ENCODE assay signal across 22 mouse cellular contexts in the genomic region with DNA sequence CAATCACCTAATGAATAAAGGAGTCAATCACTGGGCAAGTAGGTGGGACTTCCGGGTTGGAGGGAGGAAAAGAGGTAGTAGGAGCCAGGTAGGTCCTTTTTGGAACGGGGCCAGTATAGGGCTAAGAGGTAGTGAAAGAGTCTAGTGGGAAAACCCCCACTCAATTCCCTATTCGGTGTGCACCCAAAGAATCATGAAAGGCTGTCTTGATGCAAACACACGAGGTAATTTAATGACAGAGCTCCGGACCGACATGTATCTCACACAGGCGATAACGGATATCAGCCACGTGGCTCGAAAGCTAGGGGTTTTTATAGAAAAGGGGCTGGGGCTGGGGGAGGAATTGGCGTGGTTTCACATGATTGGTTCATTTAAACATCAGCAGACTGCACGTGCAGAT. TPM values are rescaled to one million over a fixed set of nuclear protein-coding genes. Genes with fewer than 3 reads are reported as not detected.
"Had no signal": no experiment of that assay in that cellular context is flagged by ENCODE, and none has a peak within 500 bp of the region (broad histone marks: within the 10 kb centered on the region; RNA-seq: fewer than 3 reads in every experiment).

No protein-coding gene starts in this region.

- H3K9me3 ChIP-seq: midbrain, embryonic 12.5 days; neural tube, embryonic 13.5 days; neural tube, embryonic 15.5 days had no signal

- H3K4me3 ChIP-seq: midbrain, embryonic 10.5 days; midbrain, embryonic 12.5 days; myocyte; neural tube, embryonic 13.5 days; neural tube, embryonic 15.5 days had no signal

- H3K4me2 ChIP-seq: lung, embryonic 14.5 days; midbrain, embryonic 12.5 days; neural tube, embryonic 13.5 days; neural tube, embryonic 15.5 days had no signal

- ATAC-seq: midbrain, embryonic 16.5 days had no signal

- H3K4me1 ChIP-seq: midbrain, embryonic 10.5 days; neural tube, embryonic 13.5 days; neural tube, embryonic 15.5 days had no signal

- H3K27me3 ChIP-seq: midbrain, embryonic 12.5 days; neural tube, embryonic 13.5 days; neural tube, embryonic 15.5 days had no signal

- DNase-seq: lung, embryonic 14.5 days; lung, postnatal 10 days; midbrain, embryonic 14.5 days; retina, postnatal 1 day; right cerebral cortex, adult 18-20 months; right cerebral cortex, postnatal 25 days; right cerebral cortex, postnatal 4 days; spleen, adult 18-20 months; thymus, adult 18-20 months; thymus, postnatal 14 days; thymus, postnatal 36 days had no signal

- H3K27ac ChIP-seq: midbrain, embryonic 10.5 days; midbrain, embryonic 12.5 days; neural tube, embryonic 13.5 days; neural tube, embryonic 15.5 days had no signal

- H3K9ac ChIP-seq: lung, embryonic 14.5 days; midbrain, embryonic 12.5 days; neural tube, embryonic 13.5 days; neural tube, embryonic 15.5 days had no signal

RNA-seq across cellular contexts. Expression of a gene that starts 3.5 kb away (rescaled TPM):
- polyA plus RNA-seq: midbrain, embryonic 12.5 days; stomach, embryonic 14.5 days had no signal

RNA-seq across cellular contexts. Expression of a gene that starts 44.3 kb away (rescaled TPM):
- total RNA-seq: megakaryocyte-erythroid progenitor cell, adult 5-6 weeks had no signal
- polyA plus RNA-seq: lung, embryonic 14.5 days; lung, embryonic 16.5 days; midbrain, embryonic 12.5 days; midbrain, embryonic 14.5 days; midbrain, embryonic 16.5 days; neural tube, embryonic 11.5 days; neural tube, embryonic 13.5 days; neural tube, embryonic 15.5 days; stomach, embryonic 14.5 days; thymus, postnatal 0 days had no signal
